Mouse (Mus musculus) kidney, embryonic 16.5 days (tissue): Measurements from ENCODE around the gene D2hgdh. TPM values are rescaled to one million over a fixed set of nuclear protein-coding genes. Genes with fewer than 3 reads are reported as not detected.
"Not testable (repeated sequence)": the region's sequence is repeated elsewhere in the genome, so short reads cannot be mapped to it uniquely, and the experiment has no call there.

Source experiments
- ATAC-seq: fragments of 200-750 bp; cut with Nextera tagmentation; 2 replicates; pipeline ENCODE4 v1.8.0; 2017; ENCODE audit warnings: moderate TSS enrichment; ENCODE audit not compliant: low FRiP score, low TSS enrichment
- H3K27ac ChIP-seq: fragments of 300-500 bp; sonication (generic); 2 replicates; pipeline ENCODE4 v1.5.1; 2014; ENCODE audit warnings: low read length
- H3K27me3 ChIP-seq: fragments of 300-500 bp; sonication (generic); 2 replicates; pipeline ENCODE4 v1.6.1; 2014; ENCODE audit warnings: low read length, control low read depth, mixed read lengths; ENCODE audit not compliant: insufficient read depth
- H3K36me3 ChIP-seq: fragments of 300-500 bp; sonication (generic); 2 replicates; pipeline ENCODE4 v1.6.1; 2014; ENCODE audit warnings: low read length, control low read depth, mixed read lengths; ENCODE audit not compliant: insufficient read depth
- H3K4me1 ChIP-seq: fragments of 300-500 bp; sonication (generic); 2 replicates; pipeline ENCODE4 v1.6.1; 2014; ENCODE audit warnings: low read length, control low read depth, mixed read lengths; ENCODE audit not compliant: insufficient read depth
- H3K4me2 ChIP-seq: fragments of 300-500 bp; sonication (generic); replicated peaks from 2 replicates; pipeline ENCODE4 v1.6.1; 2014; ENCODE audit warnings: low read depth, low read length
- H3K4me3 ChIP-seq: fragments of 300-500 bp; sonication (generic); 2 replicates; pipeline ENCODE4 v1.5.1; 2014; ENCODE audit warnings: mild to moderate bottlenecking, low read length
- H3K9ac ChIP-seq: fragments of 300-500 bp; sonication (generic); replicated peaks from 2 replicates; pipeline ENCODE4 v1.6.1; 2014; ENCODE audit warnings: low read length
- H3K9me3 ChIP-seq: fragments of 300-500 bp; sonication (generic); 2 replicates; pipeline ENCODE4 v1.6.1; 2016; ENCODE audit warnings: low read length, control low read depth
- WGBS: fragments of 180-500 bp; shearing (Covaris S2); extraction: QIAGEN DNeasy Blood & Tissue Kit; methylation state at CpG from one replicate; pipeline ENCODE4 v1.1.7; 2014; 5-methylcytosine and 5-hydroxymethylcytosine counted together
- polyA plus RNA-seq: library from polyadenylated mRNA; unstranded; fragments of >200 nt; fragmentation: Nextera tagmentation; extraction: Ambion mirVana; gene quantifications from 2 replicates; pipeline ENCODE4 v1.2.1, GENCODE M21; 2015

Gene D2hgdh
- polyA plus RNA-seq, 1 experiment from 2014 or later, result 19.2 TPM

DNA sequence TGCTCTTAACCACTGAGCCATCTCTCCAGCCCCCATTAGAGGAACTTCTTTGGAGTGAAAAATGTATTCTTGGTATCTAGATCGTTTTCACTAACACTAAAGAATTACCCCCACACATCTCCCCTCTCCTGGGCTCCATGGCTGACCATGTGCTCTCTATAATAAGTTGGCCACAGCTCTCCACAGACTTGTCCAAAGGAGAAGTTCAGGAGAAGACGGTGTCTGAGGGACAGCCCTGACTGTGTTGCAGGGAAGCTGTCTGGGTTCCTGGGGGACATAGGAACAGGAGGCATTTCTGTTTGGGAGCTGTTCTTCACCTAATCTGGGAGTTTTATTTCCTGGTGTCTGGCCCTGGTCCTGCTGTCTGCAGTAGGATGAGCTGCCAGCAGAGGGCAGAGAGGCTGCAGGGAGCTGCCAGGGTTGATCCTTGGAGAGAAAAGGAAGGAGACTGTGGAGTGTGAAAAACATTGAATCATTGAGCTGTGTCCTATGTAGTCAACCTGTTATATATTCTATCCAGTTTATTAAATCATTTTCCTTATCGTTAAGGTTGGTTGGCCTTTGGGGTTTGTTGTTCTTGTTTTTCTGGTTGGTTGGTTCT lies 21.2 kb downstream of the D2hgdh start:
- H3K4me1 ChIP-seq, H3K4me3 ChIP-seq: not testable (repeated sequence)
- WGBS, result 50% methylated on average over 1 of the region's 3 CpGs

DNA sequence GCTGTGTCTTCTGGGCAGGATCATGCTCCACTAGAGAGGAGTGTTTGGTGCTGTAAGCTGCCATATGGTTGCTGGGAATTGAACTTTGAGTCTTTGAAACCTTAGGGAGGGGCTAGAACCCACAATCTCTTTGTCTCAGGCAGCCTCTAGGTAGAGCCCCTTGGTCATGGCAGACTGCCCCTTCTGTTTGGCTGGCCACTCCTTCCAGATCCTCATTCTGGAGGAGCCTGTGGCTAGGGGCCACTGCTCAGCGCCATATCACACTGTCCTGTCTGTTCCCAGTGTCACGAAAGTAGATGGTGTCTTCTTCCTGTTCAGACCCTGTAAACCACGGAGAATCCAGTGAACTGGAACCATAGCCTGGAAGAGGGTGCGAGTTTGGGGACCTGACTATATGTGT lies 31.1 kb downstream of the D2hgdh start:
- H3K4me2 ChIP-seq, H3K9ac ChIP-seq, H3K36me3 ChIP-seq, H3K4me1 ChIP-seq, H3K9me3 ChIP-seq, H3K27me3 ChIP-seq, H3K4me3 ChIP-seq, H3K27ac ChIP-seq: not testable (repeated sequence)
- WGBS, result 73% methylated on average over 4 of the region's 4 CpGs
- ATAC-seq, result 0 out of 2 replicates have a peak, but pooled peaks have one; percentile 10

More for the DNA sequence above, 21.2 kb downstream of the D2hgdh start:
- H3K27ac ChIP-seq, H3K9ac ChIP-seq, H3K36me3 ChIP-seq, H3K27me3 ChIP-seq, H3K4me2 ChIP-seq, H3K9me3 ChIP-seq: not testable (repeated sequence)
- ATAC-seq, result peak; percentile 70

DNA sequence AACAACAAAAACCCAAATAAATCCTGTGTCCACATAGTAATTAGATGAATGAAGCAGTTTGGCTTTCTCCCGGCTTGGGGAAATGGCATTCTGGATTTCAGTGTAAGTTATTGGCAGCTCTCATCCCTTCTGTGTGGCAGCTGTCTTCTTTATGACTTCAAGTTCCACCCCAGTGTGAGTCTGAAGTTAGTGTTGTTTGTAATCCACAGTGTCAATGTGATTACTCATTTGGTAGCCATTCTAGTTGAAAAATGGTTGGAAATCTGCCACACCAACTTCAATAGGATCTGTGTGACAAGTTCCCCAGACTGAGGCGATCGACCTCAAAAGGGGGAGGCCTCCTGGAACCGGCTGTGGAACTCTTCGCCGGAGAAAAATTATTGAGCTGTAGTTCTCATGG lies 32.7 kb downstream of the D2hgdh start:
- Histone ChIP-seq H3K4me2 (no peak overlapping the region), H3K9me3 (no peaks in the 10 kb centered on the region), H3K36me3 (no peaks in the 10 kb centered on the region), H3K4me1 (no peaks in the 10 kb centered on the region), H3K4me3 (no peak overlapping the region), H3K27me3 (no peaks in the 10 kb centered on the region), H3K27ac (no peak overlapping the region), H3K9ac (no peak overlapping the region)
- no peak for ATAC-seq
- 56% methylated on average over 6 of the region's 6 CpGs for WGBS

DNA sequence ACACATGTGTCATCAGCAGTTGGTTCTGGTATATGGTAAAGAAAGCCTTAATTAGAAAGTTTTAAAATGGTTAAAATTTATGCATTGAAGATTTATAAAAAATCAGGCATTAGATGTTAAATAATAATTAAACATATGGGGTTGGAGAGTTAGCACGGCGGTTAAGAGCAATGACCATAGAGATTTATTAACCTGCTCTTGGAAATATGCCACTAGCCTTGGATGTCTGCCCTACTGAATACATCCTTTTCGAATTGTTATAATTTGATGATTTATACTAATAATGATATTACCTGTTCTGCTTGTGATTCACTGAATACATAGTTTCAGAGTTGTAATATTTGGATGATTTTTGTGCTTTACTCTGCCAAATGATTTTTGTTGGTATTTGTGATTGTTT lies 33.3 kb downstream of the D2hgdh start:
- Histone ChIP-seq H3K4me1 (no peaks in the 10 kb centered on the region), H3K4me2 (no peak overlapping the region), H3K27me3 (no peaks in the 10 kb centered on the region), H3K4me3 (no peak overlapping the region), H3K36me3 (no peaks in the 10 kb centered on the region), H3K27ac (no peak overlapping the region), H3K9me3 (no peaks in the 10 kb centered on the region), H3K9ac (no peak overlapping the region)
- ATAC-seq, result no peak
- 43% methylated on average over 3 of the region's 3 CpGs for WGBS

DNA sequence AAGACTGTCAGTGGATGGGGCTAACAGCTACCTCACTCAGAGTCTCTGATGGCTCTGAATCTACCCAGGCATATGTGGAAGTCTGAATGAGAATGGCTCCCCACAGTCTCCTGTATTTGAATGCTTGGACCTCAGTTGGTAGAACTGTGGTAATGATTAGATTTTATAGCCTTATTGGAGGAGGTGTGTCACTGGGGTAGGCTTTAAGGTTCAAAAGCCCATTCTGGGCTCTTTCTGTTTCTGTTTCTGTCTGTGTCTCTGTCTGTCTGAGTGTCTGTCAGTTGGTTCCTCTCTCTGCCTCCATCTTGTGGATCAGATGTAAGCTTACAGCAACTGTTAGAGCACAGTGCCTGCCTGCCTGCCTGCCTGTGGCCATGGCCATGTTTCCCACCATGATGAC lies 34.9 kb downstream of the D2hgdh start:
- Histone ChIP-seq H3K4me1 (no peaks in the 10 kb centered on the region), H3K36me3 (no peaks in the 10 kb centered on the region), H3K9me3 (no peaks in the 10 kb centered on the region), H3K4me3 (no peak overlapping the region), H3K27me3 (no peaks in the 10 kb centered on the region), H3K9ac (no peak overlapping the region), H3K27ac (no peak overlapping the region), H3K4me2 (no peak overlapping the region)
- ATAC-seq, result no peak

DNA sequence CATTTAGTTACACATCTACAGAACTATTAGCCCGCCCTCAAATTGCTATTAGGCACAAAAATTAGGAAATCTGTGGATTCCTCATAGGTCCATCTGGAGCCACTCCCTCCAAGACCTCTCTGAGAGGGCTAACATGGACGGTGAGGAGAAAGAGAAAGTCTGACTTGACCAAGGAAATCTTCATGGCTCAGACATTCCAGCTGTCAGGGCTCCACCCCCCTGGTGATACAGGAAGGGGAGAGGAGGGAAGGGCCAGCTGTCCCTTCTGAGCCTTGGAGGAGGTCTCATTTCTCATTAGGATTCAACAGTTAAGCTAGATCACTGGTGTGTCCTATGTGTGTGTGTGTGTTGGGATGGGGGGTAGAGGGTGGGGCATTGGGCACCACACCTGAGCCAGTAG lies 36.3 kb downstream of the D2hgdh start, which contains the start of gene Gal3st2:
Gal3st2 (plus strand) TSS at position 259 of the 400 bp plus-strand sequence.
- not testable (repeated sequence) for H3K9me3 ChIP-seq, ATAC-seq, H3K36me3 ChIP-seq, H3K9ac ChIP-seq, H3K27ac ChIP-seq, H3K27me3 ChIP-seq, H3K4me1 ChIP-seq, H3K4me2 ChIP-seq, H3K4me3 ChIP-seq
- WGBS, result 45% methylated on average over 2 of the region's 2 CpGs

DNA sequence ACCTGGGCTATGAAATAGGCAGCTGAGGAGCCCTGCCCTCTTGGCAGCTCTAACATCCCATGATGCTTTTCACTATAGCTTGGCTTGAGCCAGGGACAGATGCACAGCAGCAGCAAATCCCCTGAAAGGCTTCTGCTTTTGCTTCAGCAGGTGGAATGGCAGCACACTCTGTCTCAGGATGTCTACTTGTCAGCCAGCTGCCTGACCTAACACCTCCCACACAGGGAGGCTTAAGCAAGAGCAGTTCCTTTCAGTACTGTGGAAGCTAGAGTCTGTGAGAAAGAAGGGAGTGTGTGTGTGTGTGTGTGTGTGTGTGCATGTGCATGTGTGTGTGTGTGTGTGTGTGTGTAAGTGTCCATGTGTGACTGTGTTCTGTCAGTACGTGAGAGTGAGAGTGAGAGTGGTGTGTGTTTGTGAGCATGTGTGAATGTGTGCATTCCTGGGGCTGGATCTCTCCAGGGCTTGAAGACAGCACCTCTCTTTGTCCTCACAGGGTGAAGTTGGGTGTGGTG lies 46.9 kb downstream of the D2hgdh start:
- 50% methylated on average over 1 of the region's 1 CpGs for WGBS
- H3K4me2 ChIP-seq, H3K4me3 ChIP-seq, H3K9ac ChIP-seq, H3K36me3 ChIP-seq, H3K9me3 ChIP-seq, H3K4me1 ChIP-seq, H3K27ac ChIP-seq, H3K27me3 ChIP-seq: not testable (repeated sequence)
- 0 out of 2 replicates have a peak, but pooled peaks have one; percentile 49 for ATAC-seq

DNA sequence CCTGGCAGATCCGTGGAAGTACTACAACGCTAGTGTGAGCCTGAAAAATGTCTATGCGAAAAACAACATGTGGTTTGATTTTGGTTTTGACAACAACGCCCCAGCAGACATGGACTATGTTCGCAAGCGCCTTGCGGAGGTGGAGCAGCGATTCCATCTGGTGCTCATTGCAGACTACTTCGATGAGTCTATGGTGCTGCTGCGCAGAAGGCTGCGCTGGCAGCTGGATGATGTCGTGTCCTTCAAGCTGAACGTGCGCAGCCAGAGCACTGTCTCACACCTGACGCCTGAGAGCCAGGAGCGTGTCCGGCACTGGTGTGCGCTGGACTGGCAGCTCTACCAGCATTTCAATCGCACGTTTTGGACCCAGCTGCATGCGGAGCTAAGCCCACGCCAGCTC lies 49.7 kb downstream of the D2hgdh start:
- WGBS, result 89% methylated on average over 11 of the region's 22 CpGs
- H3K4me2 ChIP-seq, H3K9me3 ChIP-seq, ATAC-seq, H3K9ac ChIP-seq, H3K4me3 ChIP-seq, H3K27ac ChIP-seq, H3K27me3 ChIP-seq, H3K4me1 ChIP-seq, H3K36me3 ChIP-seq: not testable (repeated sequence)

DNA sequence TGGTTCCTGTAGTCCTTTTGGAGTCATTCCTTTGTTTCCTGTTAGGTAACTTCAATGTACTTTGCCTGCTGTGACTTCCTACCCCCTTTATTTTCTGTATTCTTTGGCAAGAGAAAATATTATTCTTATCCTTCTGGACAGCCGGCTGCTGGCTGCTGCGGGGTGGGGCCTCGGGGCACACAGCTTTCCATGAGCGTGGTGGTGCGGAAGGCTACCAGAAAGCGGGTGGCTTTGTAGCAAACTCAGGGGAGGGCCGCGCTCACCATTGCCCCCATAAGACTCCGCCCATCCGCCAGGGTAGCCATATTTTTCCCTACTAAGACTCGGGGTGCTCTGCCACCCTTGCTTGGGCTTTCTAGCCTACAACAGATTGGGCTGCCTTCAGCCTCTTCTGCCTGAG lies 57.1 kb downstream of the D2hgdh start:
- not testable (repeated sequence) for H3K36me3 ChIP-seq, H3K4me1 ChIP-seq, ATAC-seq, H3K27me3 ChIP-seq, H3K4me3 ChIP-seq, H3K9ac ChIP-seq, H3K9me3 ChIP-seq, H3K4me2 ChIP-seq, H3K27ac ChIP-seq
- WGBS, result no CpG with 5 or more reads among the region's 11 CpGs

DNA sequence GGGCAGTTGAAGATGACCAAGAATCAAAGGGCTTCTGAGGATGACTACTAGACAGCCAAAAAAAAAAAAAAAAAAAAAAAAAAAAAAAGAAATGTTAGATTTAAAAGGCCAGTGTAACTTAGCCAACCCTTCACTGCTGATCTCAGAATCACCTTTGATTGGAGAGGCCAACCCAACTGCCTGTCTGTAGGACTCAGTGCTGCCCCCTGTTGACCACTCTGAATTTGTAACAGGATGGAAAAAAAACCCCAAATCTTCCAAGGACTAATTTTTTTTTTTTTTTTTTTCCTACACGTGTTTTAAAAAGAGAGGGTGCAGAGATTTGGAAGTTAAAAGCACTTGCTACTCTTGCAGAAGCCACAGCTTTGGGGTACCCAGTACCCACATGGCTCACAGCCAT lies 66.2 kb downstream of the D2hgdh start:
- not testable (repeated sequence) for H3K4me2 ChIP-seq, H3K27ac ChIP-seq, H3K36me3 ChIP-seq, H3K4me3 ChIP-seq, ATAC-seq, H3K4me1 ChIP-seq, H3K9ac ChIP-seq, H3K27me3 ChIP-seq, H3K9me3 ChIP-seq
- 91% methylated on average over 1 of the region's 1 CpGs for WGBS
